Mouse (Mus musculus) bone marrow, adult 2 months (tissue): Measurements from ENCODE around the gene Rassf1. TPM values are rescaled to one million over a fixed set of nuclear protein-coding genes. Genes with fewer than 3 reads are reported as not detected.

Experiments used
- H3K27ac ChIP-seq: fragments of 200-500 bp; 2 replicates; pipeline ENCODE4 v1.5.1; 2012; ENCODE audit warnings: low read depth, mild to moderate bottlenecking, control low read depth, inconsistent platforms, low read length; ENCODE audit not compliant: control insufficient read depth, poor library complexity, insufficient read depth
- H3K4me1 ChIP-seq: fragments of 200-500 bp; 2 replicates; pipeline ENCODE4 v1.6.1; 2011; ENCODE audit warnings: low read length; ENCODE audit not compliant: control insufficient read depth, insufficient read depth
- H3K4me3 ChIP-seq: fragments of 200-500 bp; replicated peaks from 2 replicates; pipeline ENCODE3; 2011; ENCODE audit warnings: mild to moderate bottlenecking, low read depth, low read length, control low read depth; ENCODE audit not compliant: control insufficient read depth
- CTCF ChIP-seq: fragments of 200-500 bp; IDR thresholded peaks from 2 replicates; pipeline ENCODE4 v1.5.1; 2011; ENCODE audit warnings: low read length, control low read depth; ENCODE audit not compliant: control insufficient read depth, insufficient read depth
- POLR2A ChIP-seq: fragments of 200-500 bp; IDR thresholded peaks from 2 replicates; pipeline ENCODE4 v1.6.1; 2011; ENCODE audit warnings: low read depth, mild to moderate bottlenecking, control low read depth, low read length, borderline replicate concordance; ENCODE audit not compliant: control insufficient read depth
- WGBS: fragments of 180-500 bp; shearing (Covaris S2); methylation state at CpG from one replicate; pipeline ENCODE4 v1.1.7; 2018; 5-methylcytosine and 5-hydroxymethylcytosine counted together
- polyA plus RNA-seq: library from polyadenylated mRNA; stranded (reverse); fragments of >200 nt; gene quantifications from 2 replicates; pipeline ENCODE4 v1.2.4, GENCODE M21; 2011; ENCODE audit warnings: low replicate concordance; ENCODE audit not compliant: missing spikeins, insufficient read depth, insufficient read length

The Rassf1 gene
- polyA plus RNA-seq, 1 experiment: 32.3 TPM

DNA sequence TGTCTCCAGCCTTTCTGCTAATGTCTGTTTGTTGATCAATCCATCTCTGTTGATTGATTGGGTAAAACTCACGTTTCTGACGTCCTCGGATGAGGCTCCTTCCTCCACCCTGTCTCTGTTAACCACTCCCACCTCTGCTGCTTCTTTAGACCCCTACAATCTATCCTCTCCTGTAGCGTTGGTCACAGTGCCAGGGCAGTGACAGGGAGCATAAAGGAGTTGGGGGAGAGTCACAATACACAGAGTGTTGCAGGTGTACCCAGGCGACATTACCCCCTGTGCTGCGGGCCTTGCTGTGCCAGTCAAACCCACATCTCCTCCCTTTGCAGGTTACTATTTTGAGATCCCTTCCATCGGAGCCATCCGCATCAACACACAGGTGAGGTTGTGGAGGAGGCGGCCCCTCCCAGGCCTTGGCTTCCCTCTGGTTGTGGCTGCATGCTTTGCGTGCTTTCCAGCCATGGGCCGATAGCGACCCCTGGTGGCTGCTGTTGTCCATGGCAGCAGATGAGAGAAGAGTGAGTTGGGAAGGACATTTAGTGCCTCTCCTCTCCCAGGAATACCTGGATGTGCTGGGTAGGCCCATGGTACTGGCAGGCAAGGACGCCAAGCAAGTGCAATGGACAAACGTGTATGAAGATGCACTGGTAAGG is 36.9 kb upstream of the Rassf1 start:
- no peaks in the 10 kb centered on the region for H3K4me1 ChIP-seq
- 29% methylated on average over 14 of the region's 14 CpGs for WGBS
- H3K4me3 ChIP-seq: no peak overlapping the region
- H3K27ac ChIP-seq: no peak overlapping the region
- peak; percentile 97 for TF ChIP-seq CTCF
- no peak for TF ChIP-seq POLR2A

DNA sequence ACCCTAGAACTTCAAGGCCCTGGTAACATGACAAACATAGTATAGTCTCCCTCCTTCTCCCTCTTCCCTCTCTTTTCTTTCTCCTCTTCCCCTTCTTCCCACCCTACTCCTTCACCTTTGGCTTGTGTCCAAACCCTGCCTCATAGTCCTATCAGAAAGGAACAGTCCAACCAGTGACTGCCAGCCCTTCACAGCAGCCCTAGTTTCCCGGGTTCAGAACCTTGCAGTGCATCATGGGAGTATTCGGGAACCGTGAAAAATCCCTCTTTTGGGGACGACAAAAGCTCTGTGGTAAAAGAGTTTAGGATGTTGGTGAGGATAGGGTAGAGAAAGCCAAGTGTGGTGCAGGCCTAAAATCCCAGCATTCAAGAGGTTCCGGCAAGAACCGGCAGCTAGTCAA is 31.0 kb upstream of the Rassf1 start:
- Histone ChIP-seq H3K4me3 (no peak overlapping the region), H3K27ac (no peak overlapping the region), H3K4me1 (peaks cover 2% of the 10 kb centered on the region; the same call in 1 of the 2 replicates)
- no peak for TF ChIP-seq CTCF
- no peak for TF ChIP-seq POLR2A
- WGBS: 78% methylated on average over 6 of the region's 6 CpGs

DNA sequence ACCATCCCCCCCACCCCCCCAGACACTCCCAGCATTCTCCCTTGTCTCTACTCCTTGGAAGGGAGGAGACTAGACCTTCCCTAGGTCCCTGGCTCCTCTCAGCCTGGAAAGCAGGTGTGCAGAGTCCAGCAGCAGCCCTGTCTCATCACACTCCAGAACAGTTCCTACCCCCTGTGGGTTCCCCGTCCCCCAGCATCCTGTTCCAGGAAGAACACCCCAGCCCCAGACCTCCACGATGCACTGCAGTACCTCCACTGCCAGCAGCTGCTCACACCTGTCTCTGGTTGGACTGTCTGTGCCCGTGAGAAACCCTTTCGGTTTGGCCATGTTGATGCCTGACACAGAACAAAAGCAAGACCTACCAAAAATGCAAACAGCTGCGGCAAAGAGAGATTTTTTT is 30.2 kb upstream of the Rassf1 start:
- Histone ChIP-seq H3K27ac (no peak overlapping the region), H3K4me1 (peaks cover 2% of the 10 kb centered on the region; the same call in 1 of the 2 replicates), H3K4me3 (no peak overlapping the region)
- WGBS: 16% methylated on average over 5 of the region's 5 CpGs
- TF ChIP-seq CTCF (no peak), POLR2A (no peak)

DNA sequence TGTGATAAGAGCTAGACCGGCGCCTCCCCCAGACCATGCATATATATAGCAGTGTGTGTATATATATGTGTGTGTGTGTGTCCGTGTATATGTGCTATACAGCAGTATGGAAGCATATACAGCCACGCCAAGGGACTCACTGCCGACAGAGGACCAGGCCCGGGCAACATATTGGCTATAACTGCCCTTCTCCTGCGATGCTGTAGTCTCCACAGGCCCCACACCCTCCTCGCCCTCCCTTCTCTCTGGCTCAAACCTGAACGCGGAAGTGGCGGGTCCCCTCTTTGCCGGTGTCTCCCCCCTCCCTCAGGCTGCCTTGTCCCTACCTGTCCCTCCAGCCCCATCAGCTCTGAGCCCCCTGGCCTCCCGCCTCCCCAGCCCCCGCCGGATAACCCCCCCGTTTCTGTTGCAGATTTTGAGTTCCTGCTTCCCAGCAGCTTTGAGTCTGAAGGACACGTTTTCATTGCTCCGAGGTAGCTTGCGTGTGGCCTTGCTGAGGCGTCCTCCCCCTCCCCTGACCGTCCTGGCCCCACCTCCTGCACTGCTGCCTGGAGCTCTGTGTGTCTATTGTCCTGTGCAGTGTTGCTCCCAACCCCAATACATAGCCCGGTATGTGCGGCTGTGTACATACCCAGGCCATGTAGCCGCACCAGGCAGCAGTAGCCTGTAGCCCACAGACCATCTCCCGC is 29.5 kb upstream of the Rassf1 start:
- H3K27ac ChIP-seq: no peak overlapping the region
- WGBS: 8% methylated on average over 25 of the region's 25 CpGs
- peak overlapping the region; percentile 36 for H3K4me3 ChIP-seq
- TF ChIP-seq POLR2A: no peak
- peaks cover 2% of the 10 kb centered on the region; the same call in 1 of the 2 replicates for H3K4me1 ChIP-seq

DNA sequence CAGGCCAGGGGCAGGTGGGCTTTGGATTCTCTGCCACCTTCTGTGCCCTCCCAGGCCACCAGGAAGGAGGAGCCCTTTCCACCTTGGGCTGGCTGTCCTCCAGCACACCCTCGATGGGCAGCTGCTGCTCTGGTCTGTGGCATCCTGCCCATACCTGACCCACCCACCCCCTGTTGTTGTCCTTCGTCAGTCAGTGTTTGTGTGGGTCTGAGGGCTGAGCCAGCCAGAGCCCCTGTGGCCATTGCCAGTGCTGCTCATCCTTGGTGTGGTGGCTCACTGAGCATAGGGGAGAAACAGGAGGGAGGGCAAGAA is 29.0 kb upstream of the Rassf1 start:
- Histone ChIP-seq H3K4me3 (no peak overlapping the region), H3K4me1 (peaks cover 2% of the 10 kb centered on the region; the same call in 1 of the 2 replicates), H3K27ac (no peak overlapping the region)
- WGBS: 21% methylated on average over 2 of the region's 2 CpGs
- TF ChIP-seq POLR2A (no peak), CTCF (no peak)

DNA sequence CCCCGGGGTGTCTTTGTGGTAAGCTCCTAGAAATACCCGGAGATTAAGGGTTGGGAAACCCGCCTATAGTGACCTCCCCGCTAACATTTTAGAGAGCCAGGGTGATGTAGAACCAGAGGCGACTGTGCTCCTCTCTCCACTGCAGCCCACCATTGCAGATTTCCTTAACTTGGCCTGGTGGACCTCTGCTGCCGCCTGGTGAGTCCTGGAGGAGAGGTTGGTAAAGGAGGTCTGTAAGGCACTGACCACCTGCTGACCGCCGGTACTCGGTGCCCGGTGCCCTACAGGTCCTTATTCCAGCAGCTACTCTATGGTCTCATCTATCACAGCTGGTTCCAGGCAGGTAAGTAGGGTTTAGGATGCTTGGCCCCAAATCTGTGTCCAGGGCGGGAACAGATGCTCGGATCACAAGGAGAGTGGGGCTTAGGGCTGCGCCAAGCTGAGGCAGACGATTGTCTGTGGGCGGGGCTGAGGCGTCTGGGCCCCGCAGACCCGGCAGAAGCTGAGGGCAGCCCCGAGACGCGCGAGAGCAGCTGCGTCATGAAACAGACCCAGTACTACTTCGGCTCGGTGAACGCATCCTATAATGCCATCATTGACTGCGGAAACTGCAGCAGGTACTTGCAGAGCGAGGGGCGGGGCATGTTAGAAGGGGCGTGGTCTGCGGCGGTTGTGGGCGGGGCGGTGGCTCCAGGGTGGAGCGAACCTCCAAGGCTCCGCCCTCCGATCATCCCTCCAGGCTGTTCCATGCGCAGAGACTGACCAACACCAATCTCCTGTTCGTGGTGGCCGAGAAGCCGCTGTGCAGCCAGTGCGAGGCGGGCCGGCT is 24.9 kb upstream of the Rassf1 start:
- no peak for TF ChIP-seq CTCF
- 10% methylated on average over 44 of the region's 44 CpGs for WGBS
- Histone ChIP-seq H3K4me3 (no peak overlapping the region), H3K27ac (peak overlapping the region; percentile 6; the same call in 1 of the 2 replicates), H3K4me1 (peaks cover 2% of the 10 kb centered on the region; the same call in 1 of the 2 replicates)

DNA sequence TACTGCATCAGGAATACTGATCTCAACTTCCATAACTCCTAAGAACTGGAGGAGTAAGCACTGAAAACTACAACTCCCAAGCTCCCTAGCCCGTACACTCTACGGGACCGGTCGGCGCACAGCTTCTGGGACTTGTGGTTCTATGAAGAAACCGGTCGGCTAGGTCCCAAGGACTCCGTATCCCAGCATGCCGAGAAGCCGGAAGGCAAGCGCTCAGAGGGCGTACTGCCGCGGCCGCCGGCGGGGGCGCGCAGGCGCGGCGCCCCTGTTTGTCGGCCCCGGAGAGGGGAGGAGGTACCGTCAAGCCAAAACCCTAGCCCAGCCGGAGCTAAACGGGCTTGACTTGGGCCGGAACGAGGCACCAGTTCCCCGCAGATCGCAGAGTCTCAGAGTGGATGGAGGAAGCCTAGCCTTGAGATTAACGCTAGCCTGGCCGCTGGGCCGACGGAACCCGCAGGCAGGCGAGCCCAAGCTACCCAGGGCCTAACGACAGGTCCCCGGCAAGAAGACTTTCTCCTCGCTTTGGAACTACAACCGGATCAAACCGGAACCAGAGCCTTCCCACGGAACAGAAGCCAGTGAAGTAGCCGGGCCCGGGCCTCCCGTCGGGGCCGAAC is 17.5 kb upstream of the Rassf1 start, which contains the start of gene Tmem115:
Gene Tmem115 (plus strand): TSS at position 155 of the 617 bp plus-strand sequence.
- under 1% methylated on average over 48 of the region's 48 CpGs for WGBS
- no peak for TF ChIP-seq CTCF
- TF ChIP-seq POLR2A: peak; percentile 67
- Histone ChIP-seq H3K27ac (peak within 1 kb of the TSS; percentile 76), H3K4me3 (peak within 1 kb of the TSS; percentile 94), H3K4me1 (peaks cover 3% of the 10 kb centered on the region)

DNA sequence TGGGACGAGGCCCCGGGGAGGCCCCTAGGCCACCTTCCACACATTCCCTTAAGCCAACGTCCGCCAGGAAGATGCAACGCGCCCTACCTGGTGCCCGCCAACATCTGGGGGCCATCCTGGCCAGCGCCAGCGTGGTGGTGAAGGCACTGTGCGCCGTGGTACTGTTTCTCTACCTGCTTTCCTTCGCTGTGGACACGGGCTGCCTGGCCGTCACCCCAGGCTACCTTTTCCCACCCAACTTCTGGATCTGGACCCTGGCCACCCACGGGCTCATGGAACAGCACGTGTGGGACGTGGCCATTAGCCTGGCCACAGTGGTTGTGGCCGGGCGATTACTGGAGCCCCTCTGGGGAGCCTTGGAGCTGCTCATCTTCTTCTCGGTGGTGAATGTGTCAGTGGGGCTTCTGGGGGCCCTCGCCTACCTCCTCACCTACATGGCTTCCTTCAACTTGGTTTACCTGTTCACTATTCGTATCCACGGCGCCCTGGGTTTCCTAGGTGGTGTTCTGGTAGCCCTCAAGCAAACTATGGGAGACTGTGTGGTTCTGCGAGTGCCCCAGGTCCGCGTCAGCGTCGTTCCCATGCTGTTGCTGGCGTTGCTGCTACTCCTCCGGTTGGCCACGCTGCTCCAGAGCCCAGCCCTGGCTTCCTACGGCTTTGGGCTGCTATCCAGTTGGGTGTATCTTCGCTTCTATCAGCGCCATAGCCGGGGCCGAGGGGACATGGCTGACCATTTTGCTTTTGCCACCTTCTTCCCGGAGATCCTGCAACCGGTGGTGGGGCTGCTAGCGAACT is 16.8 kb upstream of the Rassf1 start:
- H3K4me1 ChIP-seq: peaks cover 3% of the 10 kb centered on the region
- H3K27ac ChIP-seq: peak overlapping the region; percentile 76
- no peak for TF ChIP-seq CTCF
- no peak for TF ChIP-seq POLR2A
- WGBS: under 1% methylated on average over 40 of the region's 40 CpGs
- peak overlapping the region; percentile 94 for H3K4me3 ChIP-seq
